Mouse (Mus musculus): ENCODE measurements around the gene Ppp1r1b.

Ppp1r1b gene

GRCm38 (mm10) chr11:98328371-98329069, 19.7 kb upstream of the Ppp1r1b start:
- no peak for DNase-seq

GRCm38 (mm10) chr11:98329081-98329959, 18.9 kb upstream of the Ppp1r1b start, which contains the start of gene Neurod2:
Neurod2 (minus strand) TSS chr11:98329648.
- no peak for DNase-seq

- DNase-seq, result no peak
These were observed 18.1 kb upstream of the Ppp1r1b start for GRCm38 (mm10) chr11:98329960-98330744.

DNA sequence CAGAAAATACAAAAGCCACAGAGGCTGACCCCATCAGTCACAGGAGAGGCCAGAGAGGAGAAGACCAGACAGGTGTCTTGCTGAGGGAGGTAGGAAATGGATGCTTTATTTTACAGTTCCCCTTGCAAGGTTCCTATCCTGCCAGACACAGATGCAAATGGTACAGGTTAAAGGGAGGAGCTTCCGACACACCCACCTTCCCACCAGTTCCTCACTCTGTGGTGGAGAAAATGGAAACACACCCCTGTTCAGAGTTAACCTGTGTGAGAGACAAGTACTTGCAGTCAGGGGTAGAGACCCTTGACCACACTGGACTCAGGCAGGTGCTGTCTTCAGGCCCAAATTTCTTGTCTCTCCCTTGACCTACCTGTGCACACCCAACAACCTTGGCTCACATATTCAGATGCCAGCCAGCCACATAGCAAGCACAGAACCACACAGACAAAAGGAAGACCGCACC, 17.4 kb upstream of the Ppp1r1b start:
- DNase-seq, result no peak

- no peak for DNase-seq
These were observed 16.8 kb upstream of the Ppp1r1b start for GRCm38 (mm10) chr11:98331401-98331800.

DNA sequence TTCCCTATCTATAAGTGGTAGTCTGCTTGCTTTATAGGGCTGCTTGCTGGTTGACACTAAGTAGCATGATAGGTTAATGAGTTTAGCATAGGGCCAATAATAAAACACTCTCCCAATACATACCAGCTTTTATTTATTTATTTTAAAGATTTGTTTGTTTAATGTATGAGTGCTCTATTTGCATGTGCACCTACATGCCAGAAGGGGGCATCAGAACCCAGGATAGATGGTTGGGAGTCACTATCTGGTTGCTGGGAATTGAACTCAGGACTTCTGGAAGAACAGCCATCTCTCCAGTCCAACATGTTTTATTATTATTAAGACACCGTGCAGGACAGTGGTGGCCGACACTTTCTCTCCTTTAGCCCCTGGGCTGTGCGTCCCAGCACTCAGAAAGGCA, 16.0 kb upstream of the Ppp1r1b start:
- DNase-seq, result no peak

GRCm38 (mm10) chr11:98332841-98333240, 15.4 kb upstream of the Ppp1r1b start:
- DNase-seq, result no peak

DNA sequence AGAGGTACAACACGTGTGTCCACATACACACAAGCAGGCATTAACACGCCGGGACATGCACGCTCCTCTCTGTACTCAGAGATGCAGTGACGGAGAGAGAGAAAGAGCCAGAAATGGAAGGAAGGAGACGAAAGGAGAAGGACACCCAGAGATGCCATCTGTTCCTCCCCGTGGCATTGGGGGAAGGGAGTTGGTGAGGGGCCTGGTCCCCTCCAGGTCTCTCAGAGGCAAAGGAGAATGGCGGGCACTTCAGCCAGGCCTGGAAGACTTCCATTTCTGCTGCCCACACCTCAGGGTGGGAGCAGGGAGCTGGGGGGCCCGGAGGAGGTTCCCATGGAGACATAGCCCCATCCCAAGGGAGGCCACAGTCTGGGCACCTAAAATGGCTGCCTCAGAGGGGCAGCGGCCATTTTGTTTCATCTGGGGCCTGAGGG, 14.9 kb upstream of the Ppp1r1b start:
- no peak for DNase-seq

- no peak for DNase-seq
These were observed 14.0 kb upstream of the Ppp1r1b start for GRCm38 (mm10) chr11:98333981-98334741.

- DNase-seq, result no peak
These were observed 13.0 kb upstream of the Ppp1r1b start for GRCm38 (mm10) chr11:98335250-98335649.

- DNase-seq, result peak in 1 of 2 experiments; percentile 58
These were observed 11.7 kb upstream of the Ppp1r1b start for GRCm38 (mm10) chr11:98336245-98337107.

DNA sequence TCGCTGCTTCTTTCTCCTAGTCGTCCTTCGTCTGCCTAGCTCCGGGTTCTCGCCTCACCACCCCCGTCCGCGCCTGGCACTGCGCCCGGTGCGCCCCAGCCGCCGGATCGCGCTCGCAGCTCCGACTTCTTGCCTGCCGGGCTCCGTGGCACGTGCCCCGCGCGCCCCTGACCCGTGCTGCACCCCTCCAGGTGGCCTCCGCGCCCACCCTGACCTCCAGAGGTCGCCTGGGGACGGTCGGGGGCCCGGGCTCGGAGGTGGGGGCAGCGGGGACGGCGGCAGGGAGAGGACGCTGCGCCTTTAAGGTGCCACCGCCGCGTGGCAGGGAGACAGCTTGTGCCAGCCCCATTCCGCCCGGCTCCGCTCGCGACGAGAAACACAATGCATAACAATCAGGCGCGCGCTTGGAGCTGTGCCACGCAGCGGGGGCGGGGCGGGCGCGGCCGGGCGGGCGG, 9.7 kb upstream of the Ppp1r1b start:
- no peak for DNase-seq

DNA sequence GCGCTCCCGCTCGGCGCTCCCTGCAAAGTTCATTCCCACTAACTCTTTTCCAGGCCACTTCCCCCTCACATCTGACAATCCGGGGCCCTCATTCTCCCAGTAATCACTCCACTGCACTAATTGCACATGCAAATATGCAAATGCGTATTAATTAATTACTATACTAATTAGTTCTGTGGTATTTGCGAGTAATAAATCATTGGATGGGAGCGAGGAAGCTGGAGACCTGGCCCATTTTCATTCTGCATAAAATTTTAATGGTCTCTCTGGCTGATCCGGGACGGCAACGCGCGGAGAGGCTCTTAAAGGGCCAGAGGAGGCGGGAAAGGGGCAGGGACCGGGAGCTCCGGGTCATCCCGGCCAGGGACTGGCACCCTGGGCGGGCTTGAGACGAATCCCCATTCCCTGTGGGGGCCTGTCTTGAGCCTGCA, 9.1 kb upstream of the Ppp1r1b start:
- no peak for DNase-seq

DNA sequence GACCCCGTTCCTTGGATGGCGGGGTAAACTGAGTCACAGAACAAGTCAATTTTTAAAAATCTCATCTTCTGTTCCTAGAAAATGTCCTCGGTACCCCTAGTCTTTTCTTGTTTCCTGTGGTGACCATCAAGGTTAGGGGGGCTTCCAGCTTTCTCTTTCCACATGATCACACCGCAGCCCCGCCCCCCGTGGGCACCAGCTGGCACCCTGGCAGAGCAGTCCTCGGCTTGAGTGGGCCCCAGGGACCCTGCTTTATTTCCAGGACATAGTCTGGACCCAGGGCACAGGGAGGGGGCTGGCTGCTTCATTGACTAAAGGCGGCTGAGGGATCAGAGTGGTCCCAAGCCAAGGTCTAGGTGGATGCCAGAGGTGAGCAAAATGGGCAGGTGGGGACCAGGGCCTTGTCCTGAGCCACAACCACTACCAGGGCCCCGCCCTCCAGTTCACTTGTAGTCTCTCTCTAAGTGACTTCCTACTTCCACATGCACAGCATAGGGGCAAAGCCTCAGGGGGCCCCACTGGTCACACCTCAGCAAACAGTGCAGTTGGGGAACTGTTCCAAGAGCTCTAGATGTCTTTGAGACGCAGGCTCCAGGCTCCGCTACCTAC, 8.4 kb upstream of the Ppp1r1b start:
- peak; percentile 31 to 42 for DNase-seq

DNA sequence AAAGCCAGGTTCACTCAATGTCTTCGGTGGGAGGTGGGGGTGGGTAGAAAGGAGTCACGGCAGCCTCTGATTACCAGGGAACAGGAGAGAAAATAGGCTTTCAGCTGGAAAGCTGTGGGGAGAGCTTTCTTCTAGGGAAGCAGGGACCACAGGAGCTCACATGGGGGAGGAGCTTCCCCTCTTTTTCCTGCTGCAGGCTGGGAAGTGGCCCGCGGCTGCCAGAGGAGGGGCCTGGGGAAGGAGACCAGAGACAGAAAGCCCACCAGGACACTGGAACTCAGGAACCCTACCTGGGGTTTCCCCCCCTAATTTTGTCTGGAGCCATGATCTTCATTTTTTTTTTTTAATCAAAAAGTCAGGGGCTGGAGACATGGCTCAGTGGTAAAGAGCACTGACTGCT, 7.6 kb upstream of the Ppp1r1b start:
- no peak for DNase-seq

DNA sequence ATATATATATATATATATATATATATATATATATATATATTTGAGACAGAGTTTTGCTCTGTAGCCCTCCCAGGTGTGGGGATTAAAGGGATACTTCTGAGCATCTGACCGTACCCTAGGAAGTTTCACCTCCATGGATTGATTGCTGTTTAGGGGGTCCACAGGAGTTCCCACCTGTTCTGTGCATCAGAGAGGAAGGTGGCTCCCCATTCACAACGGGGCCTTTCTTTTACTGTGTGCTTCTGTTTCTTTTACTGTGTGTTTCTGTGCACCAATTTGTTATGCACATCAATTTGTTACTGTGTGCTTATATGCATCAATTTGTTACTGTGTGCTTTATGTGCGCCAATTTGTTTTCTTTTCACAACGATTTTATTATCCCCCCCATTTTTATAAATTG, 7.0 kb upstream of the Ppp1r1b start:
- no peak for DNase-seq

- peak; percentile 76 to 94 for DNase-seq
These were observed 5.9 kb upstream of the Ppp1r1b start for GRCm38 (mm10) chr11:98342000-98342945.

GRCm38 (mm10) chr11:98345253-98345652, 3.0 kb upstream of the Ppp1r1b start:
- peak; percentile 62 to 82 for DNase-seq

DNA sequence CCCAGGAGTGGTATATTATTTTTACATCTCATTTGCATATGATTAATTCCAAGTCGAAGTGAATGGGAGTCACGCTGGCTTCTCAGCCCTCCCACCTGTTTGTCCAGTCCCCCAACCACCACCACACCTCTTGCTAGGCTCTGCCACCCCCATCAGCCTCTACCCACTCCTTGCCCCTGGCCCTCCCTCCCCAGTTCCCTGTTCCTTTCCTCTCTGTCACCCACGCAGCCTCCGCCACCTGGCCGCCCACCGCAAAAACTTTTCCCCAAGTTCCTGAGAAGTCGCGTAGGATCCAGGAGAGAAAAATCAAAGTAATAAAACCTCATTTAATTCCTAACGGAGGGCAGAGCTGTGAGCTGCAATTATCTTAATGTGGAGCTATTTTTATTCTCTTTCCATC, 2.0 kb upstream of the Ppp1r1b start:
- no peak for DNase-seq
